Mouse (Mus musculus) thymus, postnatal 10 days (tissue): ENCODE measurements around the gene Fam114a1.

Experiments used
- DNase-seq, 2 experiments: peaks; one replicate each; pipeline ENCODE4 v3.0.0; 2021; ENCODE audit warnings: low spot score in 2 of 2

Fam114a1 gene

DNA sequence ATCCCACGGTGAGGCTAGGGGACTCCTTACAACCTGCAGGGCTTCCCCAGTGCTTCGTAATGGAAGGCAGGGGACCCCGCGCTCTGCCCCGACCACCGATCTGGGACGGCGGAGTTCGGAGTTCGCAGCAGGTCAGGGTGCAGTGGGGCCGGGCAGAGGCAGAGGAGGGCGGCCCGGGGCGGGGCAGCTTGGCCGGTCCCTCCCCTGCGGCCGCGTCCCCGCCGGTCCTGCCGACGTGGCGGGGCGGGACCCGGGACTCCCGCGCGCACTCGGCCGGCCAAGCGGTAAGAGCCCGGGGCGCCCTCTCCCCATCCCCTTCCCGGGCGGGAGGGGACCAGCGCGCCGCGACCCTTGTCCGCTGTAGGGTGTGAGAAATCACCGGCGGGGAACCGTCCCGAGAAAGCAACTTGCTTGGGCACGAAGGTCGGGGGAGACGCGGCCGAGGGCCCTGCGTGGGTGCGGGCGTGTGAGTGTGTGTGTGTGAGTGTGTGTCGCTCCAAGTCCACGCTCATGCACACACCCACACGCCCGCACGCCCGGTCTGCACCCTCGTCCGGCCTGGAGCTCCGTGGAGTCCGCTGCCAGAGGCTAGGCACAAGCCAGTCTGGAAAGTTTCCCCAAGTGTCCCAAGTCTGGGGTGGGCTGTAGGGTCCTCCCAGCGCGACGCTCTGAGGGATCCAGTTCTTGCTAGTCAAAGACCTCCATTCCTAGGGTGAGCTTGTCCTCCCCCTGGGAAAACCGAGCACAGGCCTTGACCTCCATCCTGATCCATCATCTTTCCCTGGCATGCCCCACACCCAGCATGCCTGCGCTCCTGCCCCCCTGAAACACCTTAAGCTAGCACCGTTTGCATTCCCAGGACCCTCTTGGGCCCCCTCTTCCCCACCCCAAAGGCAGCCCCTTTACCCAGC, at the start of gene Fam114a1:
TSS of gene Fam114a1 (plus strand) at position 211 of the 911 bp plus-strand sequence.
- peak in 1 of 2 experiments; percentile 18 for DNase-seq

DNA sequence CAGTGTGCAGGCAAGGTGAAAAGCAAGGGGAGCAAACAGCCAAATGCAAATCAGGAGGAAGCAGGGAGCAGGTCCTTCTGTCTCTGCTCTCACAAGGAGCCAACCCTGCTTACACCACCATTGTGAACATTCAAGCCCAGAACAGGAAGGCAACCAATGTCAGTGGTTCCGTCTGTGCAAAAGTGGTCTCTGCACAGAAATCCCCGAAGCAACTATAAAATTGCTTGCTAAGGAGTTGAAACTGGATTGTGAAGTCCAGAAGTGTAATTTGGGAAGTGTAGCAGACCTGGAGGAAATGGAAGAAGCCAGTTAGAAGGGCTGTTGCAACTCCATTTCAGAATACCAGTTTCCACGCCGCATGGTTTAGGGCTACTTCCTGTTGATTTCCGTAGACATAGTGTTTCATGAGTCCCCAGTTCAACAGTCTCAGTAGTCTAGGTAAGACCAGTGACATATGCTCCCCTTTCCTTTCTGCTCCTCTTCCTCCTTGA, 46.9 kb upstream of the Fam114a1 start:
- DNase-seq: no peak

DNA sequence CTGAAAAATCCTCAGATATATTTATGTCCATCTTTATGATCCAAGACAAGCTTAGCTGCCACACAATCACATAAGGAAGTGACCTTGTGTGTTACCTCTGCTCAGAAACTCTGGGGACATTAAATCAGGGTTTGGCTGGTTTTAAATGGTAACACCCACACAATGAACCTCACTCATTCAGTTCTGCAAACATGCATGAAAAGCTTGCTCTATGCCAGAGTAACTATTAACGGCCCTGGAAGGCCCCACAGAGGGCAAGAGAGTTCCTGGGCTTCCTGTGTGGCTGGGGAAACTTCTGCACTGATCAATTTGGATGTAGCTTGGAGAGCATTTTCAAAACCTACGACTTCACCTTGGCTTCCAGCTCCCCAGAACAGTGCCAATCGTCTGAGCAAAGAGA, 37.7 kb upstream of the Fam114a1 start:
- DNase-seq: no peak

DNA sequence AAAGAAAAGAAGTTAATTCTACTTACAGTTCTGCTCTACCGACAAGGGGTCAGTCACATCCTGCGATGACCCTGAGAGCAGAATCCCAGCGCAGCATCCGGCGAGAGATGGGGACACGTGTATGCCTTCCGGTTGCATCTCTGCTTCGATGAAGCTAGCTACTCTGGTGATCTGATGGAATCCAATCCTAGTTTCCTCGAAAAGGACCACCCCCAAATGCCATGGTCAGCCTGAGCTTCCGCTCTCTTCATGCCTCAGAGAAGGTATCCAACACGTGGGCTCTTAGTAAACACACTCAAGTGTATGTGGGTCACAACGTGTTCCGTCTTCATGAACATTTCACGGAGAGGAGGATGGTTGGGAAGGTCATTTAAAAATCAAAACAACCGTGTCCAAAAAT, 37.1 kb upstream of the Fam114a1 start:
- DNase-seq: no peak

DNA sequence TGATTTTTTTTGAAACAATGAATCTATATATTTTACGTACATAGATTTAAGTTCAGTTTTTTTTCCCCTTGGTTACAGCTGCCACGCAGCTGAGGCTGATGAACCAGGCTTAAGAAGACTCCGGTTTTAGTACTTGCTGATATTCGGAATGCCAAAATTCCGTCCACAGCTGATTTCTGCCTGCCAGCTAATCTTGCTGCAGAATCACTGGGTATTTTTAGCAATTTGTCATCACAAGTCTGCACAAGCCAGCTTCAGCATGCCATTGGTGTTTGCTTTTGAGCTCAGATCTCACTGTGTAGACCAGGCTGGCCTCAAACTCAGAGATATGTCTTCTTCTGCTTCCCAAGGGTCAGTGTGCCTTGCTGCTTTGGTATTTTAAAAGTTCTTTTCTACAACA, 18.4 kb upstream of the Fam114a1 start:
- no peak for DNase-seq

DNA sequence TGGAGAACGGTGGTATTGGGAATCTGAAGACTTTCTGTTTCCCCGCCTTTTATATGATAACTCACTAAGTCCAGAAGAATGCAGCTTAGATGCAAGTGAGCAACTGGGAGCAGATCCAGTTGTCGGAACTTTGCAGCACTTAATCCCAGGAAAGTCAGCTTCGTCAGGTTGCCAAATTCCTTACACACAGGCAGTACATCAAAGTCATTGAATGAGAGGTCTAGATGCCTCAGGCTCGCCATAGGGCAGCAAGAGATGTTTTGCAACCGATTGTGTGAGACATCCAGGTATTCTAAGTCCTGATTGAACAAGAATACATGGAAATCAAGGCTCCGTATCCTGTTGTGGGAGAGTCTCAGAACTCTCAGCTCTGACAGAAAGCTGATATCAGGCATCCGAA, 14.9 kb upstream of the Fam114a1 start:
- no peak for DNase-seq

DNA sequence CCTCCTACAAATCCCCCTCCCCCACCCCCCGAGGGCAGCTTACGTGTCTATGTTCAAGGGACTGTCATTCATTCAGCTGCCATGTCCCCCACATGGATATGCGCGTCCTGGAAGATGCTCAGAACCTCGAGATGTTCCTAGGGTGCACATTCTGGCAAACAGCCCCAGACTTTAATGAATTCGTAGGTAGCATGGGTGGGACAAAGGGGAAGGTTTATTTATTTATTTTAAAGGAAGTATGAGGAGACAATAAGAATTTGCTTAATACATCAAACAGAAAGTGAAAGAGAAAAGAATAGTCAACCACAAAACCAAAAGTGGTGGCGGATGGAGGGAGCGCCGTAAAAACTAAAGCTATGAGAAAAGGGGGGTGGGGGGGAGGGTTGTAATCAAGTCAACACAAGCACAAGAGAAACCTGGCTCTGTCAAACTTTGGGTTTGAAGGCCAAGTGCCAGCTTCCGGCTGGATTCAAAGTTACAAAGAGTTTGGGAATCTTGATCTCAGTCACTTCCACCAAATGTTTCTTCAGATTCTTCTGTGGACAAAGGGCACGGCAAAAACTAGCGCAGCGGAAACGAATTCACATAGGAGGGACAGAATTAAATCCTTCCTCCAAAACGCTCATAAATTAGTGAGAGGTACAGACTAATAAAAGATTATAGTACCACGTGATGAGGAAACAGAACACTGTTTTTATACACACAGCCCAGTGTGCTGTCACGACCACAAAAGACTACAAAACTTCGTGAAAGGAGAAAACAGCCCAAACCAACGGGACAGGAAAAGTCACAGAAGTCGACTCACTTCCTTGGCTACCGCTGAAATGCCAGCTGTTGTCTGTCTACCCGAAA, 10.7 kb upstream of the Fam114a1 start:
- DNase-seq: peak in 1 of 2 experiments; percentile 18

DNA sequence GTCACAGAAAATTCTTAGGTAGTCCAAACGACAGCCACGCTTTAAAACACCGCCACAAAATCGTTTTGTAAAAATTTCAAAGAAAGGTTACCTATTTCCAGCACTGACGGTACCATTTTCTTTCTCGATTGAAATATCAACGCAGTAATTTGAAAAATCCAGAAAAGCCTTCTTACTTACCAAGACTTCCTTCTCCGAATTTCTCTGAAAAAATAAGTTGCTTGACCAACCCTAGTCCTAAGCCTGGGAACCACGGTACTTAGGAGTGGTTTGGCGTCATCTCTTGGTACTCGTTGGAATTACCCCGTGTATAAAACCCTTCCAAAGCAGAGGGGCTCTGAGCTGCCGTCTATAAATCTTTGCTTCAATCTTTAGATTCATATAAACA, 10.0 kb upstream of the Fam114a1 start, which contains the start of gene Tlr6:
TSS of gene Tlr6 (minus strand) at position 255 of the 388 bp plus-strand sequence.
- DNase-seq: peak; percentile 44 to 62

DNA sequence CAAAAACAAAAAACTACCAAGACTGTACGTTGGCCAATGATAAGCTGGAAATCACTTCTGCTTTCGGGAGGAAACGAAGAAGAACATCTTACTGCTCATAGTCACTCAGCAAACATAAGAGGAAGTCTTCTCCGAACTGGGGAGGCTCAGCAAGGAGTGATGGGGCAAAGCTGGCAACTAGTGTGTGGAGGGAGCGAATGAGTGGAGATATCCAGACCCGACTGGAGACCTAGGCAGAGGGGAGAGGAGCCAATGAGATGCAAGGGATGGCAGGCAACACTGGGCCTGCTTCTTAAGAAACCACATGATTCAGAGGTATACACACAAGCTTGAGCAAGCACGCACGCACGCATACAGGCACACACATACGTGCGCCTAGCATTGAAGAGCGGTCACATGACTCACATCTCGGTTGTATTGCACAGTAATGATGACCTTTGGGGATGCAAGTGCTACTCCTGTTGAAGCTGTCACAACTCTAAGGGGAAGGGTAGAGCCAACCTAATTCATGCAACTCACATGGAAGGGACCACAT, 8.9 kb upstream of the Fam114a1 start:
- no peak for DNase-seq

DNA sequence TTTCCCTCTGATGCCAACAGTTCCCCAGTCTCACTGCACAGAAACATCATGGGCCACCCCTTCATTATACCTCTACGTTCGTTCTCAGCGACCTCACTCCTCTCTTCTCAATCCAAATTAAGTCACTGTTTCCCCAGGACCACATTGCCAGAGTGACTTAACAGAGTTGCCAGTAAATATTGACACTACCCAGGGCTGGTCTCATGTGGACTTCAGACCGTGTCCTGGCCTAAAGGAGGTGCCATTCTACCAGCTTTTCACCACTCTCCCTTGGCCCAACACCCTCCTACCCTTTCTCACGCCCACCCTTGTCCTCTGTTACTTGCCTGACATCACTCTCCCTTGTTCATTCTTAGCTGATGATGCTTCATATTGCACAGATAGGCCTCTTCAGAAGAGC, 6.6 kb upstream of the Fam114a1 start:
- no peak for DNase-seq

DNA sequence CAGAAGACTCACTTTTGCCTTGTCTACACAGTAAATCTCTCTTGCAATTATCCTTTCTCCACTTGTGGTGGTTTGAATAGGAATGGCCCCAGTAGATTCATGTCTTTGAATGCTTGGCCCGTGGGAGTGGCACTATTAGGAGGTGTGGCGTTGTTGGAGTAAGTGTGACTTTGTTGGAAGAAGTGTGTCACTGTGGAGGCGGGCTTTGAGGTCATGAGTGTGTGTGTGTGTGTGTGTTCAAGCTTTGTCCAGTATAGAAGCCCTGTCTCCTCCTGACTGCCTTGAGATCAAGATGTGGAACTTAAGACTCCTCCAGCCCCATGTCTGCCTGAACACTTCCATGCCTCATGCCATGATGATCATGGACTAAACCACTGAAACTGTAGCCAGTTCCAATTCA, 6.1 kb upstream of the Fam114a1 start:
- no peak for DNase-seq

DNA sequence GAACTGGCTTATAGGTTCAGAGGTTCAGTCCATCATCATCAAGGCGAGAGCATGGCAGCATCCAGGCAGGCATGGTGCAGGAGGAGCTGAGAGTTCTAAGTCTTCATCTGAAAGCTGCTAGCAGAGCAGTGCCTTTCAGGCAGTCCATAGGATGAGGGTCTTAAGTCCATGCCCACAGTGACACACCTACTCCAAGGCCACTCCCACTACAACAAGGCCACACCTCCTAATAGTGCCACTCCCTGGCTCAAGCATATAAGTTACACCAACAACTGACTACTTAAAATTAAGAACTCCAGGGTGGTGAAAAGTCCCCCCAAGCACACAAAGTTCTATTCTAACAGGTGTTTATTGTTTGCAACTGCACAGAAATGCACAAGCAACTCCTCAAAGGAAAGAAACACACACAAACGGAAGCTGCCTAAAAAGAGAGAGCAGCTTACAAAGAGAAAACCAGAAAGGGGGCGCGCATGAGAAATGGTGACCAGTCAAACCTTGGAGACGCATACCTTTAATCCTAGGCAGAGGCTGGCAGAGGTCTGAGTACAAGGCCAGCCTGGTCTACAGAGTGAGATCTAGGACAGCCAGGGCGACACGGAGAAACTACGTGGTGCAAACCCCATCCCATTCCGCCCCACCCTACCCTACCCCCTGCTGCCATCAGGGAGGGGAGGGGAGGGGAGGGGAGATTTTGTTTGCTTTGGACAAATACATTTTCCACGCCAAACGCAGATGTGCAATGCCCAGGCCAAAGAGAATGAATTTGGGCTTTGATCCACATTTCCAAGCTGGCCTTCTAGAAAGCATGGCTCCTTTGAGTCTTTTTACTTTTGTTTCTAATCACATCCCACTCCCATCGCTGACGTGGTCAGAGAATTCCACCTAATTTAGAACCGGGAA, 660 bp upstream of the Fam114a1 start:
- peak in 1 of 2 experiments; percentile 7 for DNase-seq

DNA sequence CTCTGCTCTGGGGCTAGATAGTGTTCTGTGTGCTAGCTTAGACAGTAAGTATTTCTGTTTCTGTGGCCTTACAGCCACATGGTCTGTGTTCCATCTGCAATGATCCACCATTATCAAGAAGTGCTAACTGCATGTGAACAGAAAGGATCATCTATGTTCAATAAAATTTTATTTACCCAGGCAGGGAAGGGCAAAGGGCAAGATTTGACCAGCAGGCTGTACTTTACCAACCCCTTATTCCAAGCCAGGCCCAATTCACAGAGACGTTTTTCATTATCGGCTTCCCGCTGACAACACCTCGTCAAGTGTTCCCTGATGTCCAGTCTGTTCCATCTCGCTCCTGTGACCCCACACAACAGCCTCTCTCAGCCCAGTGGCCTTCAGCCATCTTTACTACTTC, 5.2 kb downstream of the Fam114a1 start:
- DNase-seq: no peak

DNA sequence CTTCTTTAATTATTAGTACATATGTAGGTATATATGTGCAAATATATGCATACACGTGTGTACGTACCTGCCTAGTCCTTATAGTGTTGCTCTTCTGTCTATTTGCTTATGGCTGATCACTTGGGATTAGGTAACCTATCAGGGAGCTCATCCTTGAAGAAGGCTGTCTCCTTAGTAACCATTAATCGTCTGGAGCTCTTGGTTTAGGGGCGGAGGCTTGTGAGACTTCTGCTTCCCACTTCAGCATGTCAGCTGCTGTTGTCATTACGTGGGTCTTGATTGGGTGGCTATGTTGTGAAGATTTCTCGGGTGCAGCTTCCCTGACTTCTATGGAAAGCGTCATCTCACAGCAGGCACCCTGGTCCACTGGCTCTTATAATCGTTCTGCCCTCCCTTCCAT, 7.3 kb downstream of the Fam114a1 start:
- no peak for DNase-seq

DNA sequence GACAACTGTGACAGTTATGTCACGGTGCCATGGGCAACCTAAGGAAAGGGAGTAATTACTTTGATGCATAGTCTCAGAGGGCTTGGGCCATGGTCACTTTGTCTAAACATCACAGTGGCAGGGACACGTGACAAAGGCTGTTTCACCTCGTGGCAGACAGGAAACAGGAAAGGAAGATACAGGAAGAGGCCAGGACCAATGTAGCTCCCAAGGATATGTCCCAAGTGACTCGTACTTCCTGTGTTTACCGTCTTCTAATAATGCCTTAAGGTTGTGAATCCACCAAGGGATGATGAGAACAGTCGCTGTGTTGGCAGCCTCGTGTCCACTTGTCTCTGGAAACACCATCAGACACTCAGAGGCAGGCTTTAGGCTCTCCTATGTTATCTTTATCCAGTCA, 16.1 kb downstream of the Fam114a1 start:
- DNase-seq: no peak

DNA sequence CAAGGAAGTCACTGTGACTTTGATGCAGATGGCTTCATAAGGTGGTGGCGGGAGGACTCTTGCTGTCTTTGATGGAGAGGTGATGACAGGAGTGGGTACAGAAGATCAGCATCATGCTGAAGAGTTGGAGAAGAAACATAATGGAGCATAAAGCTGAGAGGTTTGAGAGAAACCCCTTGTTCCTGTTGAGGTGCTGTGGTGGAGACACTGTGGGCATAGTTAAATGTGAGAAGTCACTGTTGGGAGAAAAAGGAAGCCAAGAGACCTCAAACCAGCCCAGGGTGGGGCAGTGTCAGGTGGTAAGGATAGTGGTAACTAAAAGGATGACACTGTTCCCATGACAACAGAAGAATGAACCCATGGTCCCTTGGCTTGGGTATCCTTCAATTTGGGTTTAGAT, 20.1 kb downstream of the Fam114a1 start:
- DNase-seq: no peak

DNA sequence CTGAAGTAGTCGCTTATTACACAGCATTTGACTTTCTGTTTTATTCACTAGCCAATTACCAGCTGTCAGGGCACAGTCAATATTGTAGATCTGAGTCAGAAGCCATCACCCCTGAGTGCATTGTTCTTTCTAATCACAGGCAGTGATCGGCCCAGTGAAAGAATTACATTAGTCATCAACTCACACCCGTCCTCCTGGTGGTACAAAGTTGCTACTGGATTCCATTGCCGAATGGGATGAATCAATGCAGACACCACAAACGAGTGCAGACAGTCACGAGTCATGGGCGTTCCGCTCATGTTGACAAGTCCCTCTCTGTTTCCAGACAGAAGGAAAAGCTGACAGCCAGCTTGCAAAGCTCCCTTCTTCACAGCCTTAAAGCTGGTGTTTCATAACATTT, 22.7 kb downstream of the Fam114a1 start:
- no peak for DNase-seq

DNA sequence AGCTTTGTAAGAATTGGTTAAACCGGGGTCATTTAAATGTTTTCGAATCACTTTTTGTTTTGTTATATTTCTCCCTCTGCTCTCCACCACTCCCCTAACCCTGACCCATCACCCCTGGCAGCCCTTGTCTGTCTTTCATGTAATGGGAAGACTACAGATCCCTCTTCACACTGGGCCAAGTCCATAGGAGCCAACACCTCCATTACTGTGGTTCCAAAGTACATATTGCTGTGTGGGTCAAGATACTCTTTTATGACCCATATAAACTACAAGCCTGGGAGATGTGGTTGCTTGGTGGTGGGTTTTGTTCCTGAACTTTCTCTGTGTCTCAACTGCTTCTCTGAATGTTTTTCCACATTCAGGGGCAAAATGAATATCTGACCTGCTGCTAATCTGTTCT, 25.5 kb downstream of the Fam114a1 start:
- DNase-seq: no peak

DNA sequence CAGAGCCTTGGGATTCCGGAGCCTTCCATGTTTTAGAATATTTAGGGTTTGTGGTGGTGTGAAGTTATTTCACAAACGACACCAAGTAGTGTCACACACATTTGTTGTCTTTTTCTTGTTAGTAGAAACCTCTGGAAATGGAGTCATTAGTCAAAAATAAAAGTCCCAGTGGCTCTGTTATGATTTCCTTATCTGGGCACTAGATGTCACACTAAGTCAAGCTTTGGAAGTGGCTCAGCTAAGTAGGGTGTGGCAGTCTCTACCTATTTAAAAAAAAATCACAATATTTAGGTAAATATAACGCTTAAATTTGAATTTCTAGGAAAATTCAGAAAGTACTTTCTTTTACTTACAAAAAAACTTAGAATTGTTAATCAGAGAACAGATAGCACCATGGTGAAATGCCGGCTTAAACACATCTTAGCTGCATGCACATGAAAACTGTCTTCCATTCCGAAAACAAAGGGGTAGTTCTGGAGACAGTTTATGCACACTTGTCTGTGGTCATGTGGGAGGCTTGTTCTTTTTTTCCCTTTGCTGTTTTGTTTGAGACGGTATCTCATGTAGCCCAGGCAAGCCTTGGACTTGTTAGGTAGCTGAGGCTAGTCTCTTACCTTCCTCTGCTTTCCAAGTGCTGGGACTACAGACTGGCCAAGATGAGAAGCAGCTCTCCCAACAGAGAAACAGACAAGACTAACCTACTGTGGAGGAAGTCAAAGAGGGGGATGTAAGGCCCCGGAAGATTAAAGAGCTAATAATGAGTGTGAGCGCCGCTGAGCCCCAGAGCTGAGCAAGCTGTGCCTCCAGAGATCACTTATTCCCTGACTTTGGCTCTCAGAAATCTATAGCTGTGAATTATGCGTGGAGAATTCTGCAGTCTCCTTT, 33.3 kb downstream of the Fam114a1 start:
- peak in 1 of 2 experiments; percentile 21 for DNase-seq

DNA sequence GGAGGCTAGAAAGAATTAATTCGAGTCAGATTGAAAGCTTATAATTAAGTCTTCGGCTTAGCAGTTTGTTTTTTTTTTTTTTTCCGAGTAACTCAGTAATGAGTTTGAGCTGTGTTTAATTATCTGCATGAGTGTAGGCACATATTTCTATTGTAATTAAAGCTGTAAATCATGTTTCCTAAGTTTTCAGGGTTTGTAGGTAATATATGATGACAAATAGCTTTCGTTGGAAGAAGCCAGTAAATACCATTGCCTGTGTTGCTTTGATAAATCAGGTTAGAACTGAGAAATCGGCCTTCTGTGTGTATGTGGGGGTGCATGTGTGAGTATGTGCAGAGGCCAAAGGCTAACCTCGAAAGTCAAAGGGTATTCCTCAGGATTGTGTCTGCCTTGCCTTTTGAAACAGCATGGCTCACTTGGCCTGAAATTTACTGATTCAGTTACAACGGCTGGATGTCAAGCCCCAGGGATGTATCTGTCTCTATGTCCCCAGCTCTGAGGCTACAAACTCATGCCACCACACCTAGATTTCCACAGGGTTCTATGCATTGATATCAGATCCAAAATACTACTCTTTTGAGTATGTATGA, 34.2 kb downstream of the Fam114a1 start:
- DNase-seq: no peak
